21 mouse cellular contexts compared by ENCODE assay signal in genomic region chr1:151087151-151087660, GRCm38 (mm10).
DNase-seq lines count a peak whose midpoint lies in the region; ATAC-seq lines count a peak whose summit lies in the region.
"Had no signal": no experiment of that assay in that cellular context is flagged by ENCODE, and none has a peak within 500 bp of the region (broad histone marks: within the 10 kb centered on the region; RNA-seq: fewer than 3 reads in every experiment).

No protein-coding gene starts in this region.

- DNase-seq in heart, adult 11 months = peak; percentile 83
- DNase-seq in heart, adult 8-10 months (ENCODE audit: low spot score) = no peak
- no peak for DNase-seq in liver, embryonic 11.5 days (ENCODE audit: low spot score)
- peak; percentile 36 for DNase-seq in ES-CJ7 (ENCODE audit: low read depth, low spot score)
- no peak for DNase-seq in embryo, embryonic 11 days
- DNase-seq in thymus, postnatal 25 days = no peak
- DNase-seq: adrenal gland, adult 8-10 months; cerebellum, adult 11 months; cerebellum, postnatal 10 days; gastrocnemius, postnatal 36 days; kidney, adult 2 months; kidney, postnatal 10 days; lung, embryonic 14.5 days; thymus, postnatal 14 days had no signal

- WGBS in liver, embryonic 12.5 days (ENCODE audit: insufficient replicate concordance) = 53% methylated on average over 8 of the region's 8 CpGs
- WGBS in liver, embryonic 11.5 days = 54% methylated on average over 8 of the region's 8 CpGs

- H3K27ac ChIP-seq in liver, embryonic 12.5 days = no peak overlapping the region
- no peak overlapping the region for H3K27ac ChIP-seq in liver, embryonic 11.5 days (ENCODE audit: low read depth, low read length)
- H3K27ac ChIP-seq: heart, embryonic 13.5 days; hindbrain, postnatal 0 days; macrophage; stomach, postnatal 0 days had no signal

- H3K36me3 ChIP-seq in liver, embryonic 12.5 days = no peaks in the 10 kb centered on the region
- no peaks in the 10 kb centered on the region for H3K36me3 ChIP-seq in liver, embryonic 11.5 days (ENCODE audit: control insufficient read depth, insufficient read depth, low read length)
- H3K36me3 ChIP-seq: heart, embryonic 13.5 days had no signal

- peak overlapping the region; percentile 1; the same call in 1 of the 2 replicates for H3K9ac ChIP-seq in liver, embryonic 12.5 days
- H3K9ac ChIP-seq in liver, embryonic 11.5 days (ENCODE audit: low read depth, low read length) = no peak overlapping the region
- H3K9ac ChIP-seq: heart, embryonic 13.5 days; lung, embryonic 14.5 days had no signal

- no peaks in the 10 kb centered on the region for H3K9me3 ChIP-seq in liver, embryonic 12.5 days (replicated peaks)
- H3K9me3 ChIP-seq in liver, embryonic 11.5 days (ENCODE audit: control insufficient read depth, low read length) = no peaks in the 10 kb centered on the region
- H3K9me3 ChIP-seq: heart, embryonic 13.5 days had no signal

- no peak for ATAC-seq in liver, embryonic 12.5 days
- ATAC-seq in liver, embryonic 11.5 days (replicated peaks; ENCODE audit: low FRiP score) = no peak
- ATAC-seq in common myeloid progenitor, adult 5-6 weeks (replicated peaks; ENCODE audit: low read depth, poor library complexity, severe bottlenecking) = 0 out of 2 replicates have a peak, but pooled peaks have one; percentile 6

- H3K4me3 ChIP-seq in liver, embryonic 12.5 days = no peak overlapping the region
- H3K4me3 ChIP-seq in liver, embryonic 11.5 days (ENCODE audit: low read depth, low read length) = no peak overlapping the region
- H3K4me3 ChIP-seq: heart, embryonic 13.5 days had no signal

- H3K27me3 ChIP-seq in liver, embryonic 12.5 days (replicated peaks) = peaks cover 4% of the 10 kb centered on the region; the same call in 1 of the 2 replicates
- no peaks in the 10 kb centered on the region for H3K27me3 ChIP-seq in liver, embryonic 11.5 days (replicated peaks; ENCODE audit: control insufficient read depth, insufficient read depth, low read length)
- H3K27me3 ChIP-seq: CH12.LX; heart, embryonic 13.5 days had no signal

- H3K4me1 ChIP-seq in liver, embryonic 12.5 days = peaks cover 49% of the 10 kb centered on the region
- peaks cover 9% of the 10 kb centered on the region; the same call in 1 of the 2 replicates for H3K4me1 ChIP-seq in liver, embryonic 11.5 days (replicated peaks; ENCODE audit: control insufficient read depth, insufficient read depth, low read length)

- H3K4me2 ChIP-seq in liver, embryonic 12.5 days = no peak overlapping the region
- no peak overlapping the region for H3K4me2 ChIP-seq in liver, embryonic 11.5 days
- H3K4me2 ChIP-seq: heart, embryonic 13.5 days; lung, embryonic 14.5 days had no signal

Comparison
In these comparisons a context has a peak if more than half of its experiments do, and no peak if none do; other contexts are left out.
1. DNase-seq: peak in heart, adult 11 months (single experiment) and ES-CJ7 (single experiment); none in heart, adult 8-10 months (single experiment), liver, embryonic 11.5 days (single experiment), embryo, embryonic 11 days (single experiment) and thymus, postnatal 25 days (single experiment).